Mouse (Mus musculus) brain, embryonic 14.5 days (tissue): ENCODE results near the gene Dhx35. TPM values are rescaled to one million over a fixed set of nuclear protein-coding genes. Genes with fewer than 3 reads are reported as not detected.
A peak's percentile ranks its signal among the peaks of the same experiment; 100 is the strongest.

ENCODE experiments used
- DNase-seq: peaks from one replicate; pipeline ENCODE4 v3.0.0-alpha.2; 2011; ENCODE audit warnings: low read depth
- CTCF ChIP-seq: fragments of 200-500 bp; IDR thresholded peaks from 2 replicates; pipeline ENCODE4 v1.5.1; 2012; ENCODE audit warnings: inconsistent platforms, mild to moderate bottlenecking, moderate library complexity, borderline replicate concordance; ENCODE audit not compliant: insufficient read depth, insufficient read length; ENCODE audit errors: extremely low read depth
- POLR2A ChIP-seq: fragments of 200-500 bp; IDR thresholded peaks from 2 replicates; pipeline ENCODE4 v1.6.1; 2012; ENCODE audit warnings: mild to moderate bottlenecking, inconsistent platforms, borderline replicate concordance; ENCODE audit not compliant: poor library complexity, insufficient read depth, insufficient read length, severe bottlenecking; ENCODE audit errors: extremely low read depth
- polyA plus RNA-seq: library from polyadenylated mRNA; depleted of rRNA; stranded (reverse); fragments of >200 nt; gene quantifications from 2 replicates; pipeline ENCODE4 v1.2.3, GENCODE M21; 2012

Dhx35 gene
- polyA plus RNA-seq, 1 experiment = 29.8 TPM

GRCm38 (mm10) chr2:158776716-158777115 is 17.9 kb upstream of the Dhx35 start:
- no peak for DNase-seq
- TF ChIP-seq POLR2A = no peak
- TF ChIP-seq CTCF = no peak

- DNase-seq = no peak
- TF ChIP-seq POLR2A = no peak
- TF ChIP-seq CTCF = no peak
These were observed 17.1 kb upstream of the Dhx35 start for GRCm38 (mm10) chr2:158777490-158777889.

GRCm38 (mm10) chr2:158778349-158778748 is 16.3 kb upstream of the Dhx35 start:
- DNase-seq = no peak
- TF ChIP-seq CTCF (no peak), POLR2A (no peak)

GRCm38 (mm10) chr2:158781126-158781525 is 13.5 kb upstream of the Dhx35 start:
- no peak for TF ChIP-seq CTCF
- no peak for TF ChIP-seq POLR2A
- DNase-seq = no peak

GRCm38 (mm10) chr2:158786927-158787795 is 7.4 kb upstream of the Dhx35 start:
- DNase-seq = peak; percentile 54
- no peak for TF ChIP-seq CTCF
- no peak for TF ChIP-seq POLR2A

- TF ChIP-seq POLR2A (no peak), CTCF (no peak)
- DNase-seq = no peak
These were observed 436 bp downstream of the Dhx35 start for GRCm38 (mm10) chr2:158795043-158795442.

- DNase-seq = no peak
- TF ChIP-seq POLR2A = no peak
- no peak for TF ChIP-seq CTCF
These were observed 1.3 kb downstream of the Dhx35 start for GRCm38 (mm10) chr2:158795875-158796274.

- peak; percentile 27 for DNase-seq
- no peak for TF ChIP-seq POLR2A
- TF ChIP-seq CTCF = no peak
These were observed 4.7 kb downstream of the Dhx35 start for GRCm38 (mm10) chr2:158799328-158799727.

GRCm38 (mm10) chr2:158800788-158801187 is 6.2 kb downstream of the Dhx35 start:
- no peak for TF ChIP-seq CTCF
- no peak for TF ChIP-seq POLR2A
- no peak for DNase-seq

- TF ChIP-seq POLR2A = no peak
- TF ChIP-seq CTCF = no peak
These were observed 9.0 kb downstream of the Dhx35 start for GRCm38 (mm10) chr2:158803575-158803974.

GRCm38 (mm10) chr2:158815686-158816085 is 21.1 kb downstream of the Dhx35 start:
- TF ChIP-seq POLR2A = no peak
- DNase-seq = no peak

More at GRCm38 (mm10) chr2:158803575-158803974, 9.0 kb downstream of the Dhx35 start:
- DNase-seq = no peak

GRCm38 (mm10) chr2:158816239-158816638 is 21.6 kb downstream of the Dhx35 start:
- no peak for TF ChIP-seq CTCF
- no peak for TF ChIP-seq POLR2A
- DNase-seq = no peak

GRCm38 (mm10) chr2:158817708-158818107 is 23.1 kb downstream of the Dhx35 start:
- no peak for DNase-seq
- TF ChIP-seq POLR2A = no peak
- TF ChIP-seq CTCF = no peak
